Mouse (Mus musculus) hindbrain, embryonic 14.5 days (tissue): ENCODE results near the gene Ninj1. TPM values are rescaled to one million over a fixed set of nuclear protein-coding genes. Genes with fewer than 3 reads are reported as not detected.
A peak's percentile ranks its signal among the peaks of the same experiment; 100 is the strongest.

Experiments
- ATAC-seq: fragments of 200-750 bp; cut with Nextera tagmentation; 2 replicates; pipeline ENCODE4 v1.8.0; 2017; ENCODE audit warnings: moderate number of reproducible peaks, mild to moderate bottlenecking, moderate TSS enrichment, moderate library complexity; ENCODE audit not compliant: low FRiP score
- DNase-seq: peaks from one replicate; pipeline ENCODE4 v3.0.0-alpha.2; 2015; ENCODE audit warnings: low spot score
- H3K27ac ChIP-seq: fragments of 300-500 bp; sonication (generic); 2 replicates; pipeline ENCODE4 v1.5.1; 2014; ENCODE audit warnings: mild to moderate bottlenecking, moderate library complexity
- H3K27me3 ChIP-seq: fragments of 300-500 bp; sonication (generic); 2 replicates; pipeline ENCODE4 v1.6.1; 2014; ENCODE audit warnings: mild to moderate bottlenecking, low read length, mixed read lengths; ENCODE audit not compliant: control insufficient read depth, insufficient read depth
- H3K36me3 ChIP-seq: fragments of 300-500 bp; sonication (generic); replicated peaks from 2 replicates; pipeline ENCODE4 v1.6.1; 2014; ENCODE audit not compliant: control insufficient read depth, insufficient read depth
- H3K4me1 ChIP-seq: fragments of 300-500 bp; sonication (generic); replicated peaks from 2 replicates; pipeline ENCODE4 v1.6.1; 2014; ENCODE audit warnings: antibody characterized with exemption, low read length, mixed read lengths; ENCODE audit not compliant: control insufficient read depth, insufficient read depth
- H3K4me2 ChIP-seq: fragments of 300-500 bp; sonication (generic); replicated peaks from 2 replicates; pipeline ENCODE4 v1.6.1; 2014; ENCODE audit warnings: mild to moderate bottlenecking, moderate library complexity
- H3K4me3 ChIP-seq: fragments of 300-500 bp; sonication (generic); replicated peaks from 2 replicates; pipeline ENCODE4 v1.5.1; 2014; ENCODE audit warnings: mild to moderate bottlenecking, low read length
- H3K9ac ChIP-seq: fragments of 300-500 bp; sonication (generic); 2 replicates; pipeline ENCODE4 v1.6.1; 2014
- H3K9me3 ChIP-seq: fragments of 300-500 bp; sonication (generic); 2 replicates; pipeline ENCODE4 v1.6.1; 2016; ENCODE audit warnings: low read length; ENCODE audit not compliant: control insufficient read depth
- WGBS: fragments of 180-500 bp; shearing (Covaris S2); extraction: QIAGEN DNeasy Blood & Tissue Kit; methylation state at CpG from one replicate; pipeline ENCODE4 v1.1.7; 2014; 5-methylcytosine and 5-hydroxymethylcytosine counted together
- polyA plus RNA-seq: library from polyadenylated mRNA; unstranded; fragments of >200 nt; fragmentation: Nextera tagmentation; extraction: Ambion mirVana; gene quantifications from 2 replicates; pipeline ENCODE4 v1.2.1, GENCODE M21; 2014

Ninj1 gene
- polyA plus RNA-seq, 1 experiment from 2014 or later, result 33.3 TPM

DNA sequence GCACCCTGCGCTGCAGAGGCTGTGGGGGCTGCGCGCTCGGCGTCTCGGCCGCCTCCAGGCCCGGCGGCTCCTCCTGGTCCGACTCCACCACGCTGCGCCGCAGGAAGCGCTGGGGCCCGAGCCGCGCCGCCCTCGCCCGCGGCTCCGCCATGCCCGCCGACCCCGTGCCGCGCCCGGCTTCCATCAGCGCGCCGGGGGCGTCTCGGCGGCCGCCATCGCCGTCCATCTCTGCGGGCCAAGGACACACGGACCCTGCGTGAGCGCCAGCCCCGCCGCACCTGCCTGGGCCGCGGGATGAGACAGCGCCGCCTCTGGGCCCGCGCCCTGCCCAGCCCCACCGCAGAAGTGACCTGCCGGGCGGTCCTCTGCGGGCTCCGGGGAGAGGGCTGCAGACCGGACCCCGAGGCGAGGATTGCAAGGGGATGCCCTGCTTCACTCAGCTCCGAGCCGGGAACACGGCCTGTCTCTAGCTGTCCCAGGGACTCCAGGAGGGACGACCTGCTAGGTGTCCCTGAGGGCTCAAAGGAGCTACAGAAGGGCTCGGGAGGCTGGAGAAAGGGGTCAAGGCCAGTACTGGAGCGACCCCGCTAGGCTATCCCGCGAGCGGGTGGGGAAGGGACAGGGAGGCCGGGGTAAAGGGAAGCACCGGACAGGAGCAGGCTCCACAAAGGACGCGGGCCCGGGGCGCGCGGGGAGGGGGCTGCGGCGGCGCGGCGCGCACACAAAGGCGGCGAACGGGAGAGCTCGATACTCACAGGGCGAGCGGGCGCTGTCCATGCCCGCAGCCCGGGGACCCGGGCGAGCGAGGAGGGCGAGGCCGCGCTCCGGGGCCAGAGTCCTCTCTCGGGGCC, 40.1 kb upstream of the Ninj1 start:
- H3K36me3 ChIP-seq, result 0 out of 2 replicates have a peak, but pooled peaks cover 3% of the 10 kb centered on the region
- H3K4me1 ChIP-seq, result peaks cover 32% of the 10 kb centered on the region
- peak overlapping the region; percentile 96 for H3K4me2 ChIP-seq
- ATAC-seq (peak; percentile 82), DNase-seq (peak; percentile 65)
- H3K4me3 ChIP-seq, result peak overlapping the region; percentile 90
- H3K27me3 ChIP-seq, result no peaks in the 10 kb centered on the region
- peak overlapping the region; percentile 97 for H3K9ac ChIP-seq
- H3K27ac ChIP-seq, result peak overlapping the region; percentile 92
- no peaks in the 10 kb centered on the region for H3K9me3 ChIP-seq
- whole genome bisulfite sequencing, result under 1% methylated on average over 74 of the region's 98 CpGs

DNA sequence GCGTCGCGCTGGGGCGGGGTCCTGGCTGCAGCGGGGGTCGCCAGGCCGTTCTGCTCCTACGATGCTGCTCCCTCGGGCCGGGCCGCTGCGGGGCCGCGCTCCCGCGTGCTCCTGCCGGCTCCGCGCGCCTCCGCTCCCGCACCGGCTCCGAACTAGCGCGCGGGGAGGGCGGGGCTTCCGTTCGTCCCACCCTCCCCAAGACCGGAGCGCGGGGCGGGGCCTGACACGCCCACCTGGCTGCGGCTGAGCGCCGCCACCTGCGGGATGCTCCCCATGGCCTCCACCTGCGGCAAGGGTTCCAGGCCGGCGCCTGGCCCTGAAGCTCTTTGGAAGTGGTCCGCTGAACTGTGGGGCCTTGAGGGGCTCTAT, 39.4 kb upstream of the Ninj1 start, which contains the start of gene Wnk2:
Gene Wnk2, minus strand, starts transcription at position 157 of the 369 bp plus-strand sequence.
- 2% methylated on average over 30 of the region's 43 CpGs for WGBS
- peak within 1 kb of the TSS; percentile 97 for H3K9ac ChIP-seq
- H3K36me3 ChIP-seq, result no peaks in the 10 kb centered on the region
- DNase-seq (peak; percentile 85), ATAC-seq (peak; percentile 82)
- peak within 1 kb of the TSS; percentile 96 for H3K4me2 ChIP-seq
- peak within 1 kb of the TSS; percentile 90 for H3K4me3 ChIP-seq
- no peaks in the 10 kb centered on the region for H3K27me3 ChIP-seq
- H3K9me3 ChIP-seq, result no peaks in the 10 kb centered on the region
- peak within 1 kb of the TSS; percentile 92 for H3K27ac ChIP-seq
- H3K4me1 ChIP-seq, result peaks cover 32% of the 10 kb centered on the region

DNA sequence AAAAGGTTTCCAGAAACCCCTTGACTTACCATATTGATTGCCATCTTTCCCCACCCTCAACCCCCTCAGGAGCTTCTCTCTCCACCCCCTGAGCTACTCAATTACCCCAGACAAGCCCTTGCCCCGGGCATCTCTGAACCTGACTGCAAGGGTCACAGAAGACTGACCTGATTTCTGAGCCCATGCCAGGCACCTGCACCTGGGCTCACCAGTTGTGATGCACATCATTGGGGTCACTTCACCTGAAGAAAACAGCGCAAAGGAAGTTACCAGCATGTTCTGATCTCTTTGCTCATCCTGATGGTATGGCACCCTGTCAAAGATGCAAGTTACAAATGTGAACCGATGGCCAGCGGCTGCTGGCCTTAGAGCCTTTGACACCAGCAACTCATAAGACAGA, 38.6 kb upstream of the Ninj1 start:
- DNase-seq (no peak), ATAC-seq (no peak)
- H3K9ac ChIP-seq, result no peak overlapping the region
- H3K4me3 ChIP-seq, result no peak overlapping the region
- no peak overlapping the region for H3K27ac ChIP-seq
- H3K27me3 ChIP-seq, result no peaks in the 10 kb centered on the region
- WGBS, result 81% methylated on average over 4 of the region's 4 CpGs
- no peak overlapping the region for H3K4me2 ChIP-seq
- H3K9me3 ChIP-seq, result no peaks in the 10 kb centered on the region
- peaks cover 27% of the 10 kb centered on the region for H3K4me1 ChIP-seq
- H3K36me3 ChIP-seq, result no peaks in the 10 kb centered on the region

DNA sequence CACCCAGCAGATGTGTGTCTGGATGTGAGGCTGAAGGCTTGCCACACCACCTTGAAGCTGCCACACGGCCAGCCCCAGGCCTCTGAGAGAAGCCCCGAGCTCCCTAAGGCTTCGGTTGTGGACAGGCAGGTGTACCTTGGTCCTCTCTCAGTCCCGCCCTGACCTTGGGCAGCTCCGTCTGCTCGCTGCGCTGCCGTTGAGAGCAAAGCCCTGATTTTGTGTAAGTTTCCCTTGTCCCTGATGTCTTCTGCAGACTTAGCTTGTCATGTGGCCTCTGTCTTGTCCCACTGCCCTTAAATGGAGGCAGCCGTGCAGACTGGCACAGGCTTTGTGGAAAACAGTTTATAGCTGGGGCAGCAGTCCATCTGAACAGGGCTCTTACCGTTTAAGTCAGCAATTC, 33.3 kb upstream of the Ninj1 start:
- Histone ChIP-seq H3K4me2 (no peak overlapping the region), H3K9me3 (no peaks in the 10 kb centered on the region; the same call in 1 of the 2 replicates), H3K4me3 (no peak overlapping the region), H3K27ac (no peak overlapping the region), H3K27me3 (no peaks in the 10 kb centered on the region), H3K9ac (no peak overlapping the region), H3K36me3 (no peaks in the 10 kb centered on the region), H3K4me1 (no peaks in the 10 kb centered on the region)
- DNase-seq (no peak), ATAC-seq (no peak)
- 77% methylated on average over 10 of the region's 10 CpGs for WGBS

DNA sequence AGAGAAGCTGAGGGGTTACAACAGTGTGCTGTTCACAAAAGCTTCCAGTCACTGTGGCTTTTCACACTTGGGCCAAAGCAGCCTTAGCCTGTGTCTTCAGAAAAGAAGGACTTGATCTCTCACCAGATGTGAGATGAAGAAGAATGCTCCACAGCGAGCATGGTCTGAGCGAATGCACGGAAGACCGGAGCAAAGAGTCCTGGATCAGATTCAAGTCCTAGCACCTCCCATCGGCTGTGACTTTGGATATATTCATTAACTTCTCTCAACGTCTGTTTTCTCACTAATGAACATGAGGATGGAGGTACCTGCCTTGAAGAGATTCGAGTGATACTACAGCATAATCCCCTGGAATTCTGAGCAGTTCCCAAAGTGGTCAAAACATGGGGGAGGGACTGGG, 32.7 kb upstream of the Ninj1 start:
- H3K36me3 ChIP-seq, result no peaks in the 10 kb centered on the region
- H3K4me1 ChIP-seq, result no peaks in the 10 kb centered on the region
- ATAC-seq (no peak), DNase-seq (no peak)
- H3K27ac ChIP-seq, result no peak overlapping the region
- no peak overlapping the region for H3K4me2 ChIP-seq
- WGBS, result 62% methylated on average over 7 of the region's 7 CpGs
- H3K9ac ChIP-seq, result no peak overlapping the region
- no peaks in the 10 kb centered on the region; the same call in 1 of the 2 replicates for H3K9me3 ChIP-seq
- H3K4me3 ChIP-seq, result no peak overlapping the region
- no peaks in the 10 kb centered on the region for H3K27me3 ChIP-seq

DNA sequence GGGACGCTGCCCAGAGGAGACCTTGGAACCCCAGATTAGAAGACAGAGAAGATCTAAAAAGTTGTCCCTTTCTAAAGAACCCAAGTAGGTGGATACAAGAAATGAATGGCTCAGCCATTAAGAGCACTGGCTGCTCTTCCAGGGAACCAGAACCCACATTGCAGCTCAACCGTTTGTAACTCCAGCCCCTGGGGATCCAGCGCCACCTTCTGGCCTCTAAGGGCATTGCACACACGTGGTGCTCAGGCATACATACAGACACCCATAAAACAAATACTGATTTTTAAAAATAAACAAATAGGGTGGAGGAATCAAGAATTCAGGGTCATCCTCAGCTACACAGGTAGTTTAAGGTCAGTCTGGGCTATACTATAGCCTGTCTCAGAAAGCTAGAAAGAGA, 30.6 kb upstream of the Ninj1 start:
- Histone ChIP-seq H3K36me3 (no peaks in the 10 kb centered on the region), H3K4me2 (no peak overlapping the region), H3K27me3 (no peaks in the 10 kb centered on the region), H3K4me3 (no peak overlapping the region), H3K4me1 (no peaks in the 10 kb centered on the region), H3K9me3 (no peaks in the 10 kb centered on the region; the same call in 1 of the 2 replicates), H3K27ac (no peak overlapping the region), H3K9ac (no peak overlapping the region)
- 70% methylated on average over 4 of the region's 4 CpGs for WGBS
- ATAC-seq (no peak), DNase-seq (no peak)

DNA sequence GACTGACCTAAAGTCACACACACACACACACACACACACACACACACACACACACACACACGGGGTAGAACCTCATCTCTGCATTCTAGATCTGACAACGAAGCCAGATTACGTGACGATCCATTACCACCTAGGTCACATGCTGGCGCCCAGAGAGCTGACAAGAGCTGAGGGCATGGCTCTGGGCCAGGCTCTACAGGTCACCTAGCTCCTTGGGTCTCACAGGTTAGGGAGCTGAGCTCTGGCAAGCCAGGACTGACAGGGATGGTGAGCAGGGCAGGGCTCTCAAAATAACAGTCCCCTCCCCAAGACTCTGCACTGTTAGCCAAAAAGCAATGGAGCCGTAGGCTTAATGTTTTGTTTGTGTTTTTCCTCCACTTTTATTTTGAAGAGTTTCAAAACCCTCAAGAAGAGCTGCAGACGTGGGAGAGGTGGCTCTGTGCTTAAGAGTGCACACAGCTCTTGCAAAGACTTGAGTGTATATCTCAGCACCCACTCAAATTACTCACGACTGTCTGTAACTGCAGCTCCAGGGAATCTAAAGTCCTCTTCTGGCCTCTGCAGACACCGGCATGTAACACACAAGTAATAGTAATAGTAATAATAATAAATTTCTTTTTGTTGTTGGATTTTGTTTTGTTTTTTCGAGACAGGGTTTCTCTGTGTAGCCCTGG, 29.1 kb upstream of the Ninj1 start:
- Histone ChIP-seq H3K36me3 (no peaks in the 10 kb centered on the region), H3K4me2 (no peak overlapping the region), H3K9ac (no peak overlapping the region), H3K4me1 (no peaks in the 10 kb centered on the region), H3K4me3 (no peak overlapping the region), H3K27ac (no peak overlapping the region), H3K9me3 (no peaks in the 10 kb centered on the region; the same call in 1 of the 2 replicates), H3K27me3 (no peaks in the 10 kb centered on the region)
- no peak for ATAC-seq
- no peak for DNase-seq
- WGBS, result 82% methylated on average over 10 of the region's 10 CpGs

DNA sequence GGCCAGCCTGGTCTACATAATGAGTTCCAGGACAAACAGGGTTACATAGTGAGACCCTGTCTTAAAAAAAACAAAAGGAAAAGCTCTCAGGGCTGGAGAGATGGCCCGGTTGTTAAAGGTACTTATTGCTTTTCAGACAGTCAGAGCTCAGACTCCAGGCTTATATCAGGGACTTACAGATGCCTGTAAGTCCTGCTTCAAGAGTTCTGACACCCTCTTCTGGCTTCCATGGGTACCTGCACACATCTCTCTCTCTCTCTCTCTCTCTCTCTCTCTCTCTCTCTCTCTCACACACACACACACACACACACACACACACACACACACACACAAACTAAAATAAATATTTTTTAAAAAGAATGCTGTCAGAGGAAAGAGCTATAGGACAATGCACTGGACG, 26.0 kb upstream of the Ninj1 start:
- ATAC-seq (no peak), DNase-seq (no peak)
- no peak overlapping the region for H3K4me2 ChIP-seq
- no peak overlapping the region for H3K4me3 ChIP-seq
- H3K27ac ChIP-seq, result no peak overlapping the region
- no peaks in the 10 kb centered on the region for H3K36me3 ChIP-seq
- H3K9ac ChIP-seq, result no peak overlapping the region
- no peaks in the 10 kb centered on the region; the same call in 1 of the 2 replicates for H3K9me3 ChIP-seq
- H3K27me3 ChIP-seq, result no peaks in the 10 kb centered on the region
- no peaks in the 10 kb centered on the region for H3K4me1 ChIP-seq
- 70% methylated on average over 2 of the region's 2 CpGs for WGBS

DNA sequence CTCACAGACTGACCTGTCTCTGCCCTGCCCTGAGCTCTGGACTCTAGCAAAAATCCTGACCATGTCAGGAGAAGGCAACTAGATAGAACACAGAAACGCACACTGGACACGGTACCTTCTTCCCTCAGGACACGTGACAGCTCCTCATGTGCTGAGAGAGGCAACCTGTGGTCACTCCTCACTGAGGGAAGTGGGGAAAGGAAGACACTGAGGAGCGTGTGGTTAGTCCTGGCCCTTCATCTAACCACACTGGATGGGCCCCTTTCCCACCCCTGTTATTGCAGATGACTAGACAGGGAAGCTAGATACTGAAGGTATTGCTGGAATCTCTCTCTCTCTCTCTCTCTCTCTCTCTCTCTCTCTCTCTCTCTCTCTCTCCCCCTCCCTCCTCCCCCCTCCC, 24.6 kb upstream of the Ninj1 start:
- 78% methylated on average over 4 of the region's 4 CpGs for WGBS
- DNase-seq (no peak), ATAC-seq (no peak)
- Histone ChIP-seq H3K4me3 (no peak overlapping the region), H3K36me3 (no peaks in the 10 kb centered on the region), H3K9ac (no peak overlapping the region), H3K27me3 (no peaks in the 10 kb centered on the region), H3K4me1 (no peaks in the 10 kb centered on the region), H3K27ac (no peak overlapping the region), H3K4me2 (no peak overlapping the region), H3K9me3 (no peaks in the 10 kb centered on the region)
